ENCODE assay signal across 8 mouse cellular contexts in genomic region chr10:110727816-110728215, GRCm38 (mm10). TPM values are rescaled to one million over a fixed set of nuclear protein-coding genes. Genes with fewer than 3 reads are reported as not detected.
A peak's percentile ranks its signal among the peaks of the same experiment; 100 is the strongest.
DNase-seq lines count a peak whose midpoint lies in the region; ATAC-seq and TF ChIP-seq lines count a peak whose summit lies in the region.

No protein-coding gene starts in this region.

- no peaks in the 10 kb centered on the region for H3K9me3 ChIP-seq in hindbrain, embryonic 11.5 days (ENCODE audit: control insufficient read depth, low read length)
- no peaks in the 10 kb centered on the region for H3K9me3 ChIP-seq in hindbrain, embryonic 12.5 days (replicated peaks)
- H3K9me3 ChIP-seq in limb, embryonic 14.5 days (ENCODE audit: control insufficient read depth, low read length) = no peaks in the 10 kb centered on the region

- H3K4me2 ChIP-seq in hindbrain, embryonic 11.5 days (replicated peaks; ENCODE audit: low read depth, low read length) = no peak overlapping the region
- no peak overlapping the region for H3K4me2 ChIP-seq in hindbrain, embryonic 12.5 days (replicated peaks)
- no peak overlapping the region for H3K4me2 ChIP-seq in limb, embryonic 14.5 days (replicated peaks; ENCODE audit: low read depth, low read length, severe bottlenecking)

- no peaks in the 10 kb centered on the region for H3K27me3 ChIP-seq in hindbrain, embryonic 11.5 days (ENCODE audit: control insufficient read depth, insufficient read depth, low read length)
- H3K27me3 ChIP-seq in hindbrain, embryonic 12.5 days = no peaks in the 10 kb centered on the region
- H3K27me3 ChIP-seq in limb, embryonic 14.5 days (ENCODE audit: control insufficient read depth, insufficient read depth, low read length) = no peaks in the 10 kb centered on the region

- no peak; the same call in 1 of the 2 replicates for ATAC-seq in hindbrain, embryonic 11.5 days (ENCODE audit: low FRiP score)
- ATAC-seq in hindbrain, embryonic 12.5 days (ENCODE audit: low FRiP score) = no peak
- peak; percentile 84 for ATAC-seq in activated CD4-positive, CD25-positive, alpha-beta regulatory T cell, adult 4 months
- peak; percentile 61; the same call in 1 of the 2 replicates for ATAC-seq in erythroid progenitor cell, adult 5-6 weeks (replicated peaks; ENCODE audit: low FRiP score, poor library complexity, severe bottlenecking)
- ATAC-seq in limb, embryonic 14.5 days (ENCODE audit: low FRiP score, low read depth) = no peak

- no peak overlapping the region for H3K9ac ChIP-seq in hindbrain, embryonic 11.5 days (ENCODE audit: low read depth, low read length)
- no peak overlapping the region for H3K9ac ChIP-seq in hindbrain, embryonic 12.5 days
- no peak overlapping the region for H3K9ac ChIP-seq in limb, embryonic 14.5 days (ENCODE audit: low read depth, low read length, severe bottlenecking)

- no peaks in the 10 kb centered on the region for H3K36me3 ChIP-seq in hindbrain, embryonic 11.5 days (ENCODE audit: control insufficient read depth, insufficient read depth, low read length)
- no peaks in the 10 kb centered on the region for H3K36me3 ChIP-seq in hindbrain, embryonic 12.5 days
- H3K36me3 ChIP-seq in limb, embryonic 14.5 days (ENCODE audit: control insufficient read depth, insufficient read depth, low read length) = no peaks in the 10 kb centered on the region

- no peak overlapping the region for H3K4me3 ChIP-seq in hindbrain, embryonic 11.5 days (ENCODE audit: low read depth, low read length)
- no peak overlapping the region for H3K4me3 ChIP-seq in hindbrain, embryonic 12.5 days
- no peak overlapping the region for H3K4me3 ChIP-seq in limb, embryonic 14.5 days (replicated peaks; ENCODE audit: low read length)

- TF ChIP-seq POLR2A in limb, embryonic 14.5 days (IDR thresholded peaks at IDR 0.05; ENCODE audit: borderline replicate concordance, extremely low read depth, insufficient read depth, insufficient read length) = no peak

- WGBS in hindbrain, embryonic 11.5 days = 65% methylated on average over 4 of the region's 4 CpGs
- 59% methylated on average over 4 of the region's 4 CpGs for WGBS in hindbrain, embryonic 12.5 days
- WGBS in limb, embryonic 14.5 days = 52% methylated on average over 4 of the region's 4 CpGs

- peak; percentile 79 for DNase-seq in hindbrain, embryonic 11.5 days (ENCODE audit: low spot score)
- DNase-seq in CD4-positive, CD25-positive, alpha-beta regulatory T cell, adult 2 months (ENCODE audit: low read depth, low spot score) = peak; percentile 73
- DNase-seq in limb, embryonic 14.5 days (ENCODE audit: low spot score) = peak; percentile 20
- DNase-seq in retina, postnatal 7 days (ENCODE audit: low read depth, low spot score) = peak; percentile 30
- no peak for DNase-seq in layer of hippocampus, adult 11-12 months (ENCODE audit: low spot score)

- H3K27ac ChIP-seq in hindbrain, embryonic 11.5 days (ENCODE audit: low read depth, low read length) = no peak overlapping the region
- H3K27ac ChIP-seq in hindbrain, embryonic 12.5 days = no peak overlapping the region
- no peak overlapping the region for H3K27ac ChIP-seq in limb, embryonic 14.5 days (replicated peaks; ENCODE audit: low read depth, low read length)

- no peaks in the 10 kb centered on the region for H3K4me1 ChIP-seq in hindbrain, embryonic 11.5 days (replicated peaks; ENCODE audit: control insufficient read depth, insufficient read depth, low read length)
- no peaks in the 10 kb centered on the region for H3K4me1 ChIP-seq in hindbrain, embryonic 12.5 days
- no peaks in the 10 kb centered on the region for H3K4me1 ChIP-seq in limb, embryonic 14.5 days (ENCODE audit: control insufficient read depth, insufficient read depth, low read length)

RNA-seq across cellular contexts. Expression of gene E2f7, which starts 17.4 kb away (rescaled TPM):
- 28.6 and 30.8 TPM in 2 replicates for polyA plus RNA-seq in hindbrain, embryonic 11.5 days (2014; fragmentation: Nextera tagmentation; extraction: Ambion mirVana)
- 22.5 and 26.5 TPM in 2 replicates for polyA plus RNA-seq in hindbrain, embryonic 12.5 days (2016; fragmentation: Nextera tagmentation; extraction: Ambion mirVana)
- polyA plus RNA-seq in activated CD4-positive, CD25-positive, alpha-beta regulatory T cell, adult 4 months (2017; shearing (Covaris generic)) = 1 to 10 TPM; 1.5 to 3.2 TPM
- 48.7 and 73.8 TPM in 2 replicates for total RNA-seq in erythroid progenitor cell, adult 5-6 weeks (2015; ENCODE audit: low replicate concordance)
- 42.1 and 47.7 TPM in 2 replicates for total RNA-seq in erythroid progenitor cell, adult 5-6 weeks (2017; ENCODE audit: low replicate concordance)
- polyA plus RNA-seq in limb, embryonic 14.5 days (2012; rRNA removed) = 8.4 and 8.5 TPM in 2 replicates
- 17.2 and 23.0 TPM in 2 replicates for polyA plus RNA-seq in limb, embryonic 14.5 days (2014; fragmentation: Nextera tagmentation; extraction: Ambion mirVana)

Comparison
In these comparisons a context has a peak if more than half of its experiments do, and no peak if none do; other contexts are left out.
1. ATAC-seq: peak in activated CD4-positive, CD25-positive, alpha-beta regulatory T cell, adult 4 months (single experiment) and erythroid progenitor cell, adult 5-6 weeks (single experiment); none in hindbrain, embryonic 11.5 days (single experiment), hindbrain, embryonic 12.5 days (single experiment) and limb, embryonic 14.5 days (single experiment).